Mouse (Mus musculus) lung, embryonic 15.5 days (tissue): Measurements from ENCODE around the gene Fgf22. TPM values are rescaled to one million over a fixed set of nuclear protein-coding genes. Genes with fewer than 3 reads are reported as not detected.

Source experiments
- ATAC-seq: fragments of 200-750 bp; cut with Nextera tagmentation; 2 replicates; pipeline ENCODE4 v1.8.0; 2017; ENCODE audit warnings: moderate number of reproducible peaks, borderline replicate concordance; ENCODE audit not compliant: low FRiP score, low TSS enrichment; ENCODE audit errors: extremely low read depth
- H3K27ac ChIP-seq: fragments of 300-500 bp; sonication (generic); 2 replicates; pipeline ENCODE4 v1.5.1; 2015; ENCODE audit warnings: moderate library complexity, mild to moderate bottlenecking, inconsistent platforms
- H3K27me3 ChIP-seq: fragments of 300-500 bp; sonication (generic); 2 replicates; pipeline ENCODE4 v1.6.1; 2015; ENCODE audit warnings: inconsistent platforms
- H3K36me3 ChIP-seq: fragments of 300-500 bp; sonication (generic); 2 replicates; pipeline ENCODE4 v1.6.1; 2015; ENCODE audit warnings: inconsistent platforms
- H3K4me1 ChIP-seq: fragments of 300-500 bp; sonication (generic); 2 replicates; pipeline ENCODE4 v1.6.1; 2015; ENCODE audit warnings: inconsistent platforms
- H3K4me2 ChIP-seq: fragments of 300-500 bp; sonication (generic); 2 replicates; pipeline ENCODE4 v1.6.1; 2015; ENCODE audit warnings: inconsistent platforms, mild to moderate bottlenecking, moderate library complexity
- H3K4me3 ChIP-seq: fragments of 300-500 bp; sonication (generic); 2 replicates; pipeline ENCODE4 v1.5.1; 2015; ENCODE audit warnings: mild to moderate bottlenecking, inconsistent platforms
- H3K9ac ChIP-seq: fragments of 300-500 bp; sonication (generic); 2 replicates; pipeline ENCODE4 v1.6.1; 2015; ENCODE audit warnings: inconsistent platforms
- H3K9me3 ChIP-seq: fragments of 300-500 bp; sonication (generic); 2 replicates; pipeline ENCODE4 v1.6.1; 2016; ENCODE audit warnings: inconsistent platforms
- WGBS: fragments of 180-500 bp; shearing (Covaris S2); methylation state at CpG from one replicate; pipeline ENCODE4 v1.1.7; 2015; 5-methylcytosine and 5-hydroxymethylcytosine counted together
- polyA plus RNA-seq: library from polyadenylated mRNA; unstranded; fragments of >200 nt; fragmentation: Nextera tagmentation; extraction: Ambion mirVana; gene quantifications from 2 replicates; pipeline ENCODE4 v1.2.1, GENCODE M21; 2015

The Fgf22 gene
- polyA plus RNA-seq, 1 experiment from 2014 or later: 0.12 TPM

DNA sequence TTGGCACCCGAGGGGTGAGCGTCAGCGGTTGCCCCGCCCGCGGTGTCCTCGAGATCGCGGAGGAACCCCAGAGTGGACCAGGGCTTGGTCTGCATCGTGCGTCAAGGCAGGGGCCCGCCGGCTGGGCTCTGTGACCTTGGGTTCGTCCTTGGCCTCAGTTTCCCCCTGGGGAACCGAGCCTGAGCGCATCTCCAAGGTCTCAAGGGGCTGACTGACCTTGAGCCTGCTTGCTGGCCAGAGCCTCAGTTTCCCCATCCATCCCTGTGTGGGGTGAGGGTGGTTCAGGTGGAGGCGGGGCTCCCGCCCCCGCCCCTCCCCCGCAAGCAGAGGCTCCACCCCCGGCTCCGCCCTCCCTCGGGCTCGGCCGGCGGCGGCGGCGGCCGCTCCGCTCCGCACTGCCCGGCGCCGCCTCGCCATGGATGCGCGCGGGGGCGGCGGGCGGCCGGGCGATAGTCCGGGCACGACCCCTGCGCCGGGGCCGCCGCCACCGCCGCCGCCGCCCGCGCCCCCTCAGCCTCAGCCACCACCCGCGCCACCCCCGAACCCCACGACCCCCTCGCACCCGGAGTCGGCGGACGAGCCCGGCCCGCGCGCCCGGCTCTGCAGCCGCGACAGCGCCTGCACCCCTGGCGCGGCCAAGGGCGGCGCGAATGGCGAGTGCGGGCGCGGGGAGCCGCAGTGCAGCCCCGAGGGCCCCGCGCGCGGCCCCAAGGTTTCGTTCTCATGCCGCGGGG lies 38.5 kb upstream of the Fgf22 start, which contains the start of gene Hcn2:
TSS of gene Hcn2 (plus strand) at position 381 of the 734 bp plus-strand sequence.
- under 1% methylated on average over 69 of the region's 91 CpGs for WGBS
- no peak for ATAC-seq
- Histone ChIP-seq H3K4me3 (peak within 1 kb of the TSS; percentile 56), H3K4me2 (peak within 1 kb of the TSS; percentile 94), H3K4me1 (peaks cover 18% of the 10 kb centered on the region), H3K9me3 (no peaks in the 10 kb centered on the region), H3K27me3 (peaks cover 48% of the 10 kb centered on the region), H3K27ac (no peak within 1 kb of the TSS), H3K9ac (0 out of 2 replicates have a peak within 1 kb of the TSS, but pooled peaks have one; percentile 10), H3K36me3 (peaks cover 8% of the 10 kb centered on the region)

DNA sequence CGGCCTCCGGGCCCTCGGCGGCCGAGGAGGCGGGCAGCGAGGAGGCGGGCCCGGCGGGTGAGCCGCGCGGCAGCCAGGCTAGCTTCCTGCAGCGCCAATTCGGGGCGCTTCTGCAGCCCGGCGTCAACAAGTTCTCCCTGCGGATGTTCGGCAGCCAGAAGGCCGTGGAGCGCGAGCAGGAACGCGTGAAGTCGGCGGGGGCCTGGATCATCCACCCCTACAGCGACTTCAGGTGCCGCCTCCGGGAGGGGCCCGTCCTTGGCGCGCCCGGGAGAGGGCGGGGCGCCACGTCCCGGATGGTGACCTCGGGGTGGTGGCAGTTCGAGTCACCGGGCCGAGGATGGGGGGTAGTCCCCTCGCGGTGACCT lies 37.9 kb upstream of the Fgf22 start:
- peaks cover 18% of the 10 kb centered on the region for H3K4me1 ChIP-seq
- peaks cover 2% of the 10 kb centered on the region for H3K36me3 ChIP-seq
- H3K9ac ChIP-seq: 0 out of 2 replicates have a peak overlapping the region, but pooled peaks have one; percentile 10
- no peaks in the 10 kb centered on the region for H3K9me3 ChIP-seq
- H3K27ac ChIP-seq: no peak overlapping the region
- no peak for ATAC-seq
- peak overlapping the region; percentile 94 for H3K4me2 ChIP-seq
- H3K4me3 ChIP-seq: peak overlapping the region; percentile 56
- peaks cover 48% of the 10 kb centered on the region for H3K27me3 ChIP-seq
- 0% methylated on average over 33 of the region's 44 CpGs for WGBS

DNA sequence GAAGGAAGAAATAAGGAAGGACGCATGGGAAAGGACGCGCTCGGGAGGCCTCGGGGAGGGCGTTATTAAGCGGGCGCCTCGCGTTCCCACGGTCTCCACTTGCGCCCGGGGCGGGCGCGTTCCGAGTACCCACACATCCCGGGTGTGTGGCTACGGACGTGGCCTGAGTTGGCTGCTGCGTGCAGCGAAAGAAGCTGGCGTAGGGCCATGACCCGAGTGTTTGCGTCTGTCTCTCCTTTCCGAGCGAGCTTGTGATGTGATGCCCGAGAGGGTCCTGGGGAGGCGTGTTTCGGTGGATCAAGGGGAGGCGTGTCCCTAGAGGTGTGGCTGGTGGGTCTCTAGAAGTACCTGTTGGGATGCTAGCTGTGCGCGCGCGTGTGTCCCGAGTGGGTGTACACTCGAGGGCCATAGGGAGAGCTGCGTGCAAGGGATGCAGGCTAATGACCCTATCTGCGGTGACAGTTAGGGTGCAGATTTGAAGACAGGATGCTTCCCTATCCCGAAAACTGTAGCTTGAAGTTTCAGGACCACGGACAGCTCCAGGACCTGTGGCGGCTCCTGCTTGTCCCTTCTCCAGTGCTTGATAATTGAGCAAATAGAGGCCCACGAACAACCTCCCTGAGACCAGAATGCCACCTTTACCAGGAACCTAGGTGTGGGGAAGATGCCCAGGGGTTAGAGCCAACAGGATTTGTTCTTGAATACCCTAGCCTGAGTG lies 37.1 kb upstream of the Fgf22 start:
- H3K27ac ChIP-seq: no peak overlapping the region
- no peak overlapping the region for H3K9ac ChIP-seq
- peaks cover 18% of the 10 kb centered on the region for H3K4me1 ChIP-seq
- peak overlapping the region; percentile 94 for H3K4me2 ChIP-seq
- H3K9me3 ChIP-seq: no peaks in the 10 kb centered on the region
- ATAC-seq: no peak
- H3K36me3 ChIP-seq: no peaks in the 10 kb centered on the region
- H3K4me3 ChIP-seq: peak overlapping the region; percentile 56
- peaks cover 48% of the 10 kb centered on the region for H3K27me3 ChIP-seq
- WGBS: 3% methylated on average over 43 of the region's 43 CpGs

DNA sequence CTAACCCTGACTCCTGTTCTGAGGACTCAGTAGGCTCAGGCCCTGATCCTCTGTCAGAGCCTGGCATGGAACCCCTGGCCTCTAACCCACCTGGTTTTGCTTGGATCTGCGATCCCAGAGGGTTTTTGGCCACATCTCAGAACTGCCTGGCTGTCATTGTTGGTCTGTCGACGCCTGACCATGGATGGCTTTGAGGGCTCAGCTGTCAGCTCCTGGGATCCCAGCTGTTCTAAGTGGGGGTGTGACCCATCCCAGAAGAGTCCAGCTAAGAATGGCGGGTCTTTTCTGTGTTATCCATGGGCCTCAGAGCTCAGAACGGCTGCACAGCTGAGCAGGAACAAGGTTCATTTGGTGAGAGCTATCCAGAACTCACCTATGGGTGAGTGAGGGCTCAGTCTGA lies 33.8 kb upstream of the Fgf22 start:
- H3K4me1 ChIP-seq: peaks cover 18% of the 10 kb centered on the region
- WGBS: 51% methylated on average over 5 of the region's 5 CpGs

DNA sequence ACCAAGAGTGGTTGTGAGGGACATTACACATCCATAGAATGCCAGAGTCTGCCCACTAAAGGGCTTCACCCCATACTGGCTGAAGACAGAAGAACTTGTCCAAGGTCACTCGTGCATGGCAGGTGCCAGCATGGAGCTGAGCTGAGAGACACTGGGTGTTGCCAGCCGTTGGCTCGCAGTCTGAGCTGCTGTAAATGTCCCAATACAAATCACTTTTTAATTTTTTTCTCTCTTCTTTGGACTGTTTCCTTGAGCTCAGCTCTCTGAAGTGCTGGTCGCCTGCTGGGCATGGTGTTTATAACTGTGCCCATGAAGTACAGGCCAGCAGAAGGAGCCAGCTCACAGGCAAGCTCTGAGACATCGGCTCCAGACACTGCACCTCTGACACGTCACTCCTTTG lies 31.8 kb upstream of the Fgf22 start:
- Histone ChIP-seq H3K27me3 (peaks cover 11% of the 10 kb centered on the region), H3K36me3 (no peaks in the 10 kb centered on the region), H3K9ac (no peak overlapping the region), H3K4me3 (no peak overlapping the region), H3K27ac (no peak overlapping the region), H3K4me2 (no peak overlapping the region), H3K9me3 (no peaks in the 10 kb centered on the region), H3K4me1 (no peaks in the 10 kb centered on the region)
- ATAC-seq: no peak
- 71% methylated on average over 6 of the region's 6 CpGs for WGBS

More for the DNA sequence above, 33.8 kb upstream of the Fgf22 start:
- no peak for ATAC-seq
- no peak overlapping the region for H3K4me3 ChIP-seq
- H3K9me3 ChIP-seq: no peaks in the 10 kb centered on the region
- peaks cover 31% of the 10 kb centered on the region for H3K27me3 ChIP-seq
- no peaks in the 10 kb centered on the region for H3K36me3 ChIP-seq
- no peak overlapping the region for H3K4me2 ChIP-seq
- no peak overlapping the region for H3K27ac ChIP-seq
- no peak overlapping the region for H3K9ac ChIP-seq

DNA sequence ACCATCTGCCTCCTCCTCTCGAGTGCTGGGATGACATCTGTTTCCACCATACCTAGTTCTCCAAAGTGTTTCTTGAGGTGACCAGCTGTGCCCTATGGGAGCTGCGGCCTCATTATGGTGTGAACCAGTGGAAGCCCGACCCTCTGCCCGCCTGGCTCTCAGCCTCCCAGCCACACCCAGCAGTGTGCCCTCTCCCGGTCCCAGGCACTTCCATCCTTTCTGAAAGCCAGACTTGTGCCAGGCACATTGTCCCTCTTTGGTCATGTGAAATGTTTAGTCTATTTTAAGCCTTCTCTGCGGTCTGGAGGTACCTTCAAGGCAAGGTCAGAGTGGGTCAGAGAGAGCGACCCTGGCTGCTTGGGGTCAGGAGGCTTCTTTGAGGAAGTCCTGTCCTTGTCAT lies 31.2 kb upstream of the Fgf22 start:
- WGBS: 71% methylated on average over 7 of the region's 7 CpGs
- peaks cover 5% of the 10 kb centered on the region for H3K27me3 ChIP-seq
- no peak overlapping the region for H3K27ac ChIP-seq
- no peaks in the 10 kb centered on the region for H3K4me1 ChIP-seq
- no peaks in the 10 kb centered on the region for H3K36me3 ChIP-seq
- H3K4me3 ChIP-seq: no peak overlapping the region
- ATAC-seq: no peak
- H3K9me3 ChIP-seq: no peaks in the 10 kb centered on the region
- H3K9ac ChIP-seq: no peak overlapping the region
- H3K4me2 ChIP-seq: no peak overlapping the region

DNA sequence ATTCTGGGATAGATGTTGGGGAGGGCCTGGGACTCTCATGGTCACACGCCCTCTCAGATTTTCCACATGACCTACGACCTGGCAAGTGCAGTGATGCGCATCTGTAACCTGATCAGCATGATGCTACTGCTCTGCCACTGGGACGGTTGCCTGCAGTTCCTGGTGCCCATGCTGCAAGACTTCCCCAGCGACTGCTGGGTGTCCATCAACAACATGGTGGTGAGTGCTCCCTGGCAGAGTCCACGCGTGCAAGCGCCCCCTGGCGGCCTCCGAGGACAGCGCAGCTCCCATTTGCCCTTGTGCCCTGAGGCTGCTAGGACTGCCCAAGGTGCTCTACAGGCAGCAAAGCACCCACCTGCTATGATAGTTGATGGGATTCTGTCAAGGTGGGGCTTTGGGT lies 28.8 kb upstream of the Fgf22 start:
- Histone ChIP-seq H3K9ac (no peak overlapping the region), H3K9me3 (no peaks in the 10 kb centered on the region), H3K27ac (no peak overlapping the region), H3K4me2 (no peak overlapping the region), H3K4me1 (no peaks in the 10 kb centered on the region), H3K4me3 (no peak overlapping the region), H3K36me3 (no peaks in the 10 kb centered on the region), H3K27me3 (no peaks in the 10 kb centered on the region)
- WGBS: 37% methylated on average over 11 of the region's 11 CpGs
- ATAC-seq: no peak

DNA sequence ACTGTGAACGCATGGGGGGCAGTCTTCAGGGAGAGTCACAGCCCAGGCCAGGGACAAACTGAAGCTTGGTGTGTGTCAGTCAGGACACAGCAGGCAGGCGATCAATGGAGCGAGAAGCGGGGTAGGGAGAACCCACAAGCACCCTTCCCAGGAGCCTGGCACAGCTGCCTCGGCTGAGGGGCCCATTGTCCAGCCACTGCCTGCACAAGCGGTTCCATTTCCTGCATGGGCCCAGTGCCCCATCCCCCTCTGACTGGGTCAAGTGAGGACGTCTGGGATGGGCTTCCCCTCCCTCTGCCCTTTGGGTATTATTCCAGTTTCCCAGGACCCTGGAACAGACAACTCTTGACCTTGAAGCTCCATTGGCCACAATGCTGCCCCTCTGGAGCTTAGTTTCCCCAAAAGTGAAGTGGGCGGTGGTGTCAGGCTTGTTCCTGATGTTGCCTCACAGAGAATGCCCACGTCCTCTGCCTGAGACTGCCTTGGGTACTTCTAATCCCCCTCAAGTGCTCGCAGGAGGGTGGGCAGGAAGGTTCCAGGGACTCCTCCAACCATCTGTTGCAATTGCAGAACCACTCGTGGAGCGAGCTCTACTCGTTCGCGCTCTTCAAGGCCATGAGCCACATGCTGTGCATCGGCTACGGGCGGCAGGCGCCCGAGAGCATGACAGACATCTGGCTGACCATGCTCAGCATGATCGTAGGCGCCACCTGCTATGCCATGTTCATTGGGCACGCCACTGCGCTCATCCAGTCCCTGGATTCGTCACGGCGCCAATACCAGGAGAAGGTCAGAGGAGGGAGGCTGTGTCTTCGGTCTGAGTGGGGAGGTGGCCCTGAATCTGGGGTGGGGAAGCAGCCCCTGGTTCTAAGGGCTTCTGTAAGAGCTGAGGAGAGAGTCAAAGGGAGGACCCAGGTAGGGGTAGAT lies 26.3 kb upstream of the Fgf22 start:
- H3K27ac ChIP-seq: no peak overlapping the region
- H3K36me3 ChIP-seq: no peaks in the 10 kb centered on the region
- H3K27me3 ChIP-seq: no peaks in the 10 kb centered on the region
- no peak for ATAC-seq
- H3K4me1 ChIP-seq: no peaks in the 10 kb centered on the region
- H3K9me3 ChIP-seq: no peaks in the 10 kb centered on the region
- H3K4me3 ChIP-seq: no peak overlapping the region
- no peak overlapping the region for H3K9ac ChIP-seq
- H3K4me2 ChIP-seq: no peak overlapping the region
- 64% methylated on average over 28 of the region's 28 CpGs for WGBS

DNA sequence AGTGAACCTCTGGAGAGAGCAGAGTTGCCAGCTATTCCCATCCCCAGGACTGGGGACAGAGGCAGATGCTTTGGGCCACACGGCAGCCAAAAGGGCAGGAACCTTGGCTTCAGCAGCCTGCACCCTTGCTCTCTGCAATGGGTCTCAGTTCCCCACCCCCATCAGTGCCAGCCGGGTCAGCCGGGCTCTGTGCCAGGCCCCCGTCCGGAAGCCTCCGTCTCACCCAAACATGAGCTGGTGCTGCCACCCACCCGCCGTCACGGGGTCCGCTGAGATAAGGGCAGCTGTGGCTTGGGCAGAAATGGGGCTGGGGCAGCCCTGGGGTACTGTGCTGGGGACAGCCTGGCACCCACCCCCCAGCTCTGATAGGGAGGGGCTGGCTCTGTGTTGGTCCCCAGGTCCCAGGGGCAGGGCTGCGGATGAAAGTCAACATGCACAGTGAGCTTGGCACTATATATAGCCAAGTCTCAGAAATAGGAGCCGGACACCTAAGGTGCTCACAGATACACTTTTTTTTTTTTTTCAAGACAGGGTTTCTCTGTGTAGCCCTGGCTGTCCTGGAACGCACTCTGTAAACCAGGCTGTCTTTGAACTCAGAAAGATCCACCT lies 25.4 kb upstream of the Fgf22 start:
- no peak for ATAC-seq
- Histone ChIP-seq H3K4me1 (no peaks in the 10 kb centered on the region), H3K9ac (no peak overlapping the region), H3K4me2 (no peak overlapping the region), H3K36me3 (peaks cover 6% of the 10 kb centered on the region; the same call in 1 of the 2 replicates), H3K9me3 (no peaks in the 10 kb centered on the region), H3K27me3 (no peaks in the 10 kb centered on the region), H3K27ac (no peak overlapping the region), H3K4me3 (no peak overlapping the region)
- 57% methylated on average over 13 of the region's 13 CpGs for WGBS

DNA sequence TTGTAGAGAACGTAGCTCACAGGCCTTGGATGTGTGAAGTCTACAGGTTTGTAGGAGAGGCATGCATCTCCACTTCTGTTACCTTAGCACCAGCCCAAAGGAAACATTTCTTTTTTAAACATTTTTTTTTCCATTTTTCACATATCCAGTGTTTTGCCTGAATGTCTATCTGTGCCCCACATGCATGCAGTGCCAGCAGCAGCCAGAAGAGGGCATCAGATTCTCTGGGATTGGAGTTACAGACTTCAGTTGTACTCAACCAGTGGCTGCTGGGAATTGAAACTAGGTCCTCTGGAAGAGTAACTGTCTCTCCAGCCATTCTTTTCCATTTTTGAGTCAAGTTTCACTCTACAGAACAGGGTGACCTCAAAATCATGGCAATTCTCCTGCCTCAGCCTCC lies 22.4 kb upstream of the Fgf22 start:
- no peak for ATAC-seq
- Histone ChIP-seq H3K4me3 (no peak overlapping the region), H3K36me3 (peaks cover 35% of the 10 kb centered on the region), H3K9ac (no peak overlapping the region), H3K27me3 (no peaks in the 10 kb centered on the region), H3K9me3 (0 out of 2 replicates have a peak, but pooled peaks cover 5% of the 10 kb centered on the region), H3K4me1 (no peaks in the 10 kb centered on the region), H3K27ac (no peak overlapping the region), H3K4me2 (no peak overlapping the region)
- 90% methylated on average over 1 of the region's 1 CpGs for WGBS

DNA sequence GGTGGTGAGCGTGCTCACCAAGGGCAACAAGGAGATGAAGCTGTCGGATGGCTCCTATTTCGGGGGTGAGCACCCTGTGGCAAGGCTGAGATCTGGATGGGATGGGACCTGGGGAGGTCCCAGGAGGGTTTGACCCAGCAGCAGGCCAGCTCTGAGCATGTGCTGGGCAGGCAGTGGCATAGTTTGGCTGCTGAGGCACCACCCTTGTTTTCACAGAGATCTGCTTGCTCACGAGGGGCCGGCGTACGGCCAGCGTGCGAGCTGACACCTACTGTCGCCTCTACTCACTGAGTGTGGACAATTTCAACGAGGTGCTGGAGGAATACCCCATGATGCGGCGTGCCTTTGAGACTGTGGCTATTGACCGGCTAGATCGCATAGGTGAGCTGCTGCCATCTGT lies 21.0 kb upstream of the Fgf22 start:
- Histone ChIP-seq H3K27me3 (no peaks in the 10 kb centered on the region), H3K36me3 (peaks cover 48% of the 10 kb centered on the region), H3K4me2 (no peak overlapping the region), H3K27ac (no peak overlapping the region), H3K9ac (no peak overlapping the region), H3K4me3 (no peak overlapping the region), H3K4me1 (no peaks in the 10 kb centered on the region), H3K9me3 (peaks cover 14% of the 10 kb centered on the region; the same call in 1 of the 2 replicates)
- no peak for ATAC-seq
- WGBS: 93% methylated on average over 15 of the region's 15 CpGs
